Mouse (Mus musculus) C2C12 (cell line): ENCODE data around the gene Rai14. TPM values are rescaled to one million over a fixed set of nuclear protein-coding genes. Genes with fewer than 3 reads are reported as not detected.

Experiments
- H3K27me3 ChIP-seq: one replicate; pipeline ENCODE4 v1.6.1; 2011; ENCODE audit not compliant: control insufficient read depth, insufficient read depth, insufficient read length
- H3K36me3 ChIP-seq: one replicate; pipeline ENCODE4 v1.6.1; 2011; ENCODE audit not compliant: control insufficient read depth, insufficient read depth
- H3K4me3 ChIP-seq: one replicate; pipeline ENCODE4 v1.5.1; 2011; ENCODE audit warnings: mild to moderate bottlenecking, control low read depth; ENCODE audit not compliant: poor library complexity, insufficient read depth, severe bottlenecking
- H3K79me2 ChIP-seq: one replicate; pipeline ENCODE4 v1.6.1; 2011; ENCODE audit not compliant: control insufficient read depth, insufficient read depth
- H3K79me3 ChIP-seq: one replicate; pipeline ENCODE4 v1.6.1; 2011; ENCODE audit warnings: low read depth, control low read depth
- H3ac ChIP-seq: one replicate; pipeline ENCODE3; 2011; ENCODE audit warnings: low read depth; ENCODE audit not compliant: control insufficient read depth, insufficient read length
- CEBPB ChIP-seq: IDR thresholded peaks from one replicate; pipeline ENCODE4 v1.6.1; 2011; ENCODE audit warnings: low read depth, mild to moderate bottlenecking, control low read depth, moderate library complexity
- CTCF ChIP-seq: IDR thresholded peaks from one replicate; pipeline ENCODE4 v1.5.1; 2011; ENCODE audit not compliant: control insufficient read depth, insufficient read depth, insufficient read length
- FOSL1 ChIP-seq: IDR thresholded peaks from one replicate; pipeline ENCODE4 v1.8.0; 2011; ENCODE audit warnings: mild to moderate bottlenecking, low read length; ENCODE audit not compliant: poor library complexity, insufficient read depth, severe bottlenecking
- MAX ChIP-seq: IDR thresholded peaks from one replicate; pipeline ENCODE4 v1.6.1; 2011; ENCODE audit warnings: mild to moderate bottlenecking, control low read depth
- MYOD1 ChIP-seq: IDR thresholded peaks from one replicate; pipeline ENCODE4 v1.6.1; 2011; ENCODE audit warnings: low read depth; ENCODE audit not compliant: control insufficient read depth, insufficient read length
- MYOG ChIP-seq: IDR thresholded peaks from one replicate; pipeline ENCODE4 v1.6.1; 2011; ENCODE audit not compliant: control insufficient read depth, insufficient read length; ENCODE audit errors: extremely low read depth
- USF1 ChIP-seq: IDR thresholded peaks from one replicate; pipeline ENCODE4 v1.6.1; 2011; ENCODE audit warnings: low read depth, mild to moderate bottlenecking, control low read depth, moderate library complexity
- polyA plus RNA-seq: library from polyadenylated mRNA; unstranded; fragments of >200 nt; fragmentation: generic; extraction: Trizol; gene quantifications from one replicate; pipeline ENCODE4 v1.2.1, GENCODE M21; 2012; ENCODE audit warnings: missing spikeins

Gene Rai14
- polyA plus RNA-seq, 1 experiment = 55.1 TPM

DNA sequence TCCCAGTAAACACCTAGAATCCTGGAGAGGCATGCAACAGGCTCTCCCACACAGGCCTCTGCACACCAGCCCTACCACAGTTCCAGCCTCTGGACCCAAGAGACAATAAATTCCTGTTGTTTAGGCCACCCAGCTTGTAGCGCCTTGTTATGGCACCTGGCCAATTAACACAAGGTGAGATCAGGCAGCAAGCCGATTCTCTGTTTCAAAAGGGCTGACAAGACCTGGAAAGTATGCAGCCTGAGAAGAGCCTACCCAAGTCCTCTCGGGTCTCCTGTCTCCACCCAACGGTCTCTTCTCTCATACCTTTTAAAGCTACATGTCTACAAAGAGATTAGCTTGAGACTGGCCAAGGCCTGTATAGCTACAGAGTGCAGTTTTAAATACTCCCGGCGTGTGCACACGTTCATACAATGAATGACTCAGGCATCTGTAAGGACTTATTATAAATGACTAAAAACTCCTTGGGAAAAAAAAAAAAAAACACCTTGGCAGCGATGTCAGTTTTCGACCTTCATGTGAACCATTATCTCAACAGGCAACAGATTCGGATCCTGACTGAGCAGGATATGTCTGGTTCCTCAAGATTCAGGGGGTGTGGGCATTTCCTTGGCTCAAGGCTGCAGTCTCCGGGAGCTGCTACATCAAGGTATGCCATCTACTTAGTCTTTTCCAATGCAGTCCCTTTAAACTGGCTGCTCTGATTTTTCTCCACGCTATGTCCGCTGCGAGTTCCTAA lies 28.6 kb downstream of the Rai14 start:
- Histone ChIP-seq H3K27me3 (no peaks in the 10 kb centered on the region), H3ac (no peak overlapping the region), H3K79me3 (peaks cover 80% of the 10 kb centered on the region), H3K36me3 (peaks cover 67% of the 10 kb centered on the region), H3K4me3 (no peak overlapping the region), H3K79me2 (peaks cover 100% of the 10 kb centered on the region)
- no peak for TF ChIP-seq CTCF
- no peak for TF ChIP-seq USF1
- no peak for TF ChIP-seq CEBPB

DNA sequence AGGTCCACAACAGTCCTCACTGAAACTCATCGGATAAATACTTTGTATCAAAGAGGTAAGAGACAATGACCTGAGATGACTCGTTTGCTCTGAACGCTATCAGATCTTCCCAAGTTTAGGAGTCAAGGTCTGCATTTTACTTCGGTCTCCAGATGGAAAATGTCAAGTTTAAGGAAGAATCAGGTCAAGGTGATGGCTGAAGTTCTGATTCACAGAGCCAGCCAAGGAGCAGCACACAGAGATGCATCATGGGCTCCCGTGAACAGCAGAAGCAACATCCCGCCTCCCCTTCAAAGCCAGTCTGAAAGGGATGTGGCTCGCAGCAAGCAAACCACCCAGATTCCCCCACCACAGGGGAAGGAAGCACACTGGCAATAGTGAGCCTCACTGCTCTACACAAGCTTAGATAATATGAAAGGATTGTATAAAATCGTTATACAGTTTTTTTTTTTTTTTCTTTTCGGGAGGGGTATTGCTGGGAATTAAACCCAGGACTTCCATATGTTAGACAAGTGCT lies 30.7 kb downstream of the Rai14 start:
- no peak for TF ChIP-seq MAX
- no peak for TF ChIP-seq MYOD1
- no peak for TF ChIP-seq CEBPB
- no peak for TF ChIP-seq MYOG
- TF ChIP-seq CTCF = no peak
- no peak for TF ChIP-seq FOSL1
- TF ChIP-seq USF1 = no peak
- Histone ChIP-seq H3K79me3 (peaks cover 86% of the 10 kb centered on the region), H3K4me3 (no peak overlapping the region), H3K79me2 (peaks cover 100% of the 10 kb centered on the region), H3K36me3 (peaks cover 51% of the 10 kb centered on the region), H3K27me3 (no peaks in the 10 kb centered on the region), H3ac (no peak overlapping the region)

DNA sequence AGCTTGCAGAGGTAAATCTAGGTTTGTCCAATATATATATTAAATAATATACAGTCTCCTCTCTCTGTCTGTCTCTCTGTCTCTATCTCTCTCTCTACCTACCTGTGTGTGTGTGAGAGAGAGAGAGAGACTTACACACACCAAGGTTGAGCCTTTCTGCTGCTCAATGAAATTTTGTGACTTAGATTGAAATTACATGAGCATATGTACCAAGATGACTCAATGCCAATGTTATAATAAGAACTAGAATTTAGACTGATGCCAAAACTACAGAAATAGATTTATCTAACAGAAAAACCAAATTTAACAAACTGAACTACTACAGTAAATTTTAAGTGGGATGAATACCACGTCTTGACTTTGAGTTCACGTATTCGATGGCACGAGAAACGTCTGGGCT lies 33.9 kb downstream of the Rai14 start:
- H3K79me3 ChIP-seq = peaks cover 83% of the 10 kb centered on the region
- peaks cover 39% of the 10 kb centered on the region for H3K36me3 ChIP-seq
- no peak overlapping the region for H3K4me3 ChIP-seq
- no peak overlapping the region for H3ac ChIP-seq
- TF ChIP-seq MYOD1 (no peak), USF1 (no peak), CEBPB (no peak), MAX (no peak), CTCF (no peak), FOSL1 (no peak)
- H3K79me2 ChIP-seq = peaks cover 100% of the 10 kb centered on the region
- H3K27me3 ChIP-seq = no peaks in the 10 kb centered on the region

DNA sequence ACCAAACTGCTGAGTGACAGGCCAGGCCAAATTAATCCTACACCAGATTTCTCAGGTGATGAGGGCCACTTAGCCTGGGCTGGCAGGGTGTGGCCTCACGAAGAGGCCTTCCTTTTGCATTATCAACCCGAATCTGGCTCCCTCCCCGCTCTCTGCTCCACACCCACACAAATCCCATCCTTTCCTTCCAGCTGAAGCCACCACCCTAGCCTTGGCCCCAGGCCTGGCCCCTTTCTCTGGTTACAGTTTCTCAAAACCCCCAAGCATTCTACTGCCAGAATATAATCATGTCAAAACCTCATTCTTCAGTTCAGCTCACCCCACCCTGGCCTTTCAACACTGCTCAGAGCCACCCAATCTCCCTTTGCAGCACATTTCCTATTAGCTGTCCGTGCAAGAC lies 34.9 kb downstream of the Rai14 start:
- Histone ChIP-seq H3K79me3 (peaks cover 84% of the 10 kb centered on the region), H3K36me3 (peaks cover 32% of the 10 kb centered on the region), H3K4me3 (no peak overlapping the region), H3K27me3 (no peaks in the 10 kb centered on the region), H3ac (no peak overlapping the region), H3K79me2 (peaks cover 100% of the 10 kb centered on the region)
- TF ChIP-seq MYOG (no peak), MAX (no peak), FOSL1 (no peak), MYOD1 (no peak), CTCF (no peak), USF1 (no peak), CEBPB (no peak)

DNA sequence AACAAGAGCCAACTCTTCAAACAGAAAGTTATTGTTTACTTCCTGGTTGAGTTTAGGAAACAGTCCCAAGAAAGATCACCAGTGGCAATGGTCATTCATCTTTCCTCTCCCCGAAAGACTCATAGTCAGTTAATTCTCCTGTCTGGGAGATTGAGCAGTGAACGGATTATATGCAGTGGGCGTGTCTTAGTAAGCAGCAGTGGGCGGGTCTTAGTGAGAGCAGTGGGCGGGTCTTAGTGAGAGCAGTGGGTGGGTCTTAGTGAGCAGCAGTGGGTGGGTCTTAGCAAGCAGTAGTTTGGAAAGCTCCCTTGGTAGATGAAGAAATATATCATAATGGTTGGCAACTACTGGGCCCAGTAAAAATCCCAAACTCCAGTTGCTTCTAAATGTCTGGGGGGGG lies 38.6 kb downstream of the Rai14 start:
- peaks cover 44% of the 10 kb centered on the region for H3K36me3 ChIP-seq
- no peak overlapping the region for H3K4me3 ChIP-seq
- no peaks in the 10 kb centered on the region for H3K27me3 ChIP-seq
- H3K79me2 ChIP-seq = peaks cover 100% of the 10 kb centered on the region
- H3K79me3 ChIP-seq = peaks cover 79% of the 10 kb centered on the region
- TF ChIP-seq CTCF (no peak), USF1 (no peak)
- H3ac ChIP-seq = no peak overlapping the region

DNA sequence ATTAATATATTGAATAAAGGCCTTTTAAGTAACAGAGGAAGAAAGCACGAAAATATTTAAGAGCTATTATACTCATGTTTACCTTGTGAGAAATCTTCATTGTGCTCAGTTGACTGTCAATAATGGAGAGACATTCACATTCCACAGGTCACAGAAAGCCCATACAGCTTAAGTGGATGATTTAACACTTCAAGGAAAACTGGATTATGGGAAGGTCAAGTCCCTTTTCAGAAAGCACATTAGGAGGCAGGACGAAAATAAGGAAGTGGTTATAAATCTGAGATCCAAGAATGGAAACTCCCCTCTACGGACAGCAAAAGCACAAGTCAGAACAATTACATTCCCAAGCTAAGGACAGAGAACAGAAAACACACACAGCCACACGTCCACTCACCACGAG lies 41.5 kb downstream of the Rai14 start:
- Histone ChIP-seq H3ac (no peak overlapping the region), H3K4me3 (no peak overlapping the region), H3K79me3 (peaks cover 77% of the 10 kb centered on the region), H3K79me2 (peaks cover 100% of the 10 kb centered on the region), H3K36me3 (peaks cover 48% of the 10 kb centered on the region), H3K27me3 (no peaks in the 10 kb centered on the region)
- TF ChIP-seq MAX (no peak), MYOG (no peak), MYOD1 (no peak), FOSL1 (no peak)
